Mouse (Mus musculus) embryonic facial prominence, embryonic 13.5 days (tissue): Measurements from ENCODE around the gene Olfr437. TPM values are rescaled to one million over a fixed set of nuclear protein-coding genes. Genes with fewer than 3 reads are reported as not detected.
"Not testable (repeated sequence)": the region's sequence is repeated elsewhere in the genome, so short reads cannot be mapped to it uniquely, and the experiment has no call there.

Source experiments
- ATAC-seq: fragments of 200-750 bp; cut with Nextera tagmentation; 2 replicates; pipeline ENCODE4 v1.8.0; 2017; ENCODE audit warnings: low read depth; ENCODE audit not compliant: insufficient number of reproducible peaks, insufficient read depth, low FRiP score, low TSS enrichment
- H3K27ac ChIP-seq: fragments of 300-500 bp; sonication (generic); 2 replicates; pipeline ENCODE4 v1.5.1; 2015; ENCODE audit warnings: moderate library complexity, mild to moderate bottlenecking, inconsistent platforms
- H3K27me3 ChIP-seq: fragments of 300-500 bp; sonication (generic); 2 replicates; pipeline ENCODE4 v1.6.1; 2015; ENCODE audit warnings: mild to moderate bottlenecking, inconsistent platforms
- H3K36me3 ChIP-seq: fragments of 300-500 bp; sonication (generic); 2 replicates; pipeline ENCODE4 v1.6.1; 2015; ENCODE audit warnings: mild to moderate bottlenecking, inconsistent platforms
- H3K4me1 ChIP-seq: fragments of 300-500 bp; sonication (generic); 2 replicates; pipeline ENCODE4 v1.6.1; 2015; ENCODE audit warnings: inconsistent platforms
- H3K4me2 ChIP-seq: fragments of 300-500 bp; sonication (generic); 2 replicates; pipeline ENCODE4 v1.6.1; 2015; ENCODE audit warnings: moderate library complexity, mild to moderate bottlenecking, inconsistent platforms
- H3K4me3 ChIP-seq: fragments of 300-500 bp; sonication (generic); 2 replicates; pipeline ENCODE4 v1.5.1; 2015; ENCODE audit warnings: mild to moderate bottlenecking, inconsistent platforms
- H3K9ac ChIP-seq: fragments of 300-500 bp; sonication (generic); 2 replicates; pipeline ENCODE4 v1.6.1; 2015; ENCODE audit warnings: mild to moderate bottlenecking, inconsistent platforms
- H3K9me3 ChIP-seq: fragments of 300-500 bp; sonication (generic); 2 replicates; pipeline ENCODE4 v1.6.1; 2016; ENCODE audit warnings: inconsistent platforms
- WGBS: fragments of 180-500 bp; shearing (Covaris S2); methylation state at CpG from one replicate; pipeline ENCODE4 v1.1.7; 2015; ENCODE audit warnings: mixed read lengths; 5-methylcytosine and 5-hydroxymethylcytosine counted together
- polyA plus RNA-seq: library from polyadenylated mRNA; unstranded; fragments of >200 nt; fragmentation: Nextera tagmentation; extraction: Ambion mirVana; gene quantifications from 2 replicates; pipeline ENCODE4 v1.2.1, GENCODE M21; 2015

Olfr437 gene
- not detected in 2 replicates for polyA plus RNA-seq

- Histone ChIP-seq H3K36me3 (no peaks in the 10 kb centered on the region), H3K4me2 (no peak within 1 kb of the TSS), H3K27me3 (no peaks in the 10 kb centered on the region), H3K9me3 (no peaks in the 10 kb centered on the region), H3K27ac (no peak within 1 kb of the TSS), H3K4me1 (no peaks in the 10 kb centered on the region), H3K9ac (no peak within 1 kb of the TSS), H3K4me3 (no peak within 1 kb of the TSS)
- 66% methylated on average over 3 of the region's 3 CpGs for WGBS
- ATAC-seq = no peak
Observed at GRCm38 (mm10) chr6:43162982-43163381, at the start of gene Olfr437. Gene Olfr437, plus strand, starts transcription at chr6:43163282.

- H3K4me1 ChIP-seq, H3K36me3 ChIP-seq, H3K9ac ChIP-seq, H3K27ac ChIP-seq, H3K9me3 ChIP-seq, H3K4me2 ChIP-seq, H3K27me3 ChIP-seq, H3K4me3 ChIP-seq, ATAC-seq: not testable (repeated sequence)
- 83% methylated on average over 2 of the region's 2 CpGs for WGBS
Observed at GRCm38 (mm10) chr6:43146267-43146666, 16.8 kb upstream of the Olfr437 start, which contains the start of gene Olfr237-ps1. Gene Olfr237-ps1, plus strand, starts transcription at chr6:43146567.

GRCm38 (mm10) chr6:43159502-43159901 lies 3.6 kb upstream of the Olfr437 start:
- Histone ChIP-seq H3K4me3 (no peak overlapping the region), H3K4me2 (no peak overlapping the region), H3K27me3 (no peaks in the 10 kb centered on the region), H3K27ac (no peak overlapping the region), H3K36me3 (no peaks in the 10 kb centered on the region), H3K9ac (no peak overlapping the region), H3K9me3 (no peaks in the 10 kb centered on the region), H3K4me1 (no peaks in the 10 kb centered on the region)
- ATAC-seq = no peak
- WGBS = 56% methylated on average over 1 of the region's 1 CpGs

- H3K27me3 ChIP-seq = no peaks in the 10 kb centered on the region
- no peak overlapping the region for H3K4me2 ChIP-seq
- H3K36me3 ChIP-seq = no peaks in the 10 kb centered on the region
- WGBS = 92% methylated on average over 4 of the region's 4 CpGs
- no peak overlapping the region for H3K9ac ChIP-seq
- no peak for ATAC-seq
- no peak overlapping the region for H3K4me3 ChIP-seq
- no peak overlapping the region for H3K27ac ChIP-seq
- no peaks in the 10 kb centered on the region for H3K4me1 ChIP-seq
- no peaks in the 10 kb centered on the region for H3K9me3 ChIP-seq
Observed at GRCm38 (mm10) chr6:43167246-43167645, 4.2 kb downstream of the Olfr437 start.

GRCm38 (mm10) chr6:43171840-43172239 lies 8.8 kb downstream of the Olfr437 start, which contains the start of gene Olfr13:
Gene Olfr13, plus strand, starts transcription at chr6:43172140.
- ATAC-seq = no peak
- Histone ChIP-seq H3K4me2 (no peak within 1 kb of the TSS), H3K9me3 (no peaks in the 10 kb centered on the region), H3K9ac (no peak within 1 kb of the TSS), H3K27ac (no peak within 1 kb of the TSS), H3K36me3 (no peaks in the 10 kb centered on the region), H3K4me3 (no peak within 1 kb of the TSS), H3K27me3 (no peaks in the 10 kb centered on the region), H3K4me1 (no peaks in the 10 kb centered on the region)
- WGBS = 75% methylated on average over 4 of the region's 4 CpGs

- Histone ChIP-seq H3K27ac (no peak overlapping the region), H3K4me1 (no peaks in the 10 kb centered on the region), H3K9me3 (no peaks in the 10 kb centered on the region), H3K27me3 (no peaks in the 10 kb centered on the region), H3K36me3 (no peaks in the 10 kb centered on the region), H3K9ac (no peak overlapping the region), H3K4me2 (no peak overlapping the region), H3K4me3 (no peak overlapping the region)
- no peak for ATAC-seq
- 70% methylated on average over 1 of the region's 1 CpGs for WGBS
Observed at GRCm38 (mm10) chr6:43178129-43178528, 15.0 kb downstream of the Olfr437 start.

- Histone ChIP-seq H3K36me3 (no peaks in the 10 kb centered on the region), H3K27ac (no peak overlapping the region), H3K4me1 (no peaks in the 10 kb centered on the region), H3K4me3 (no peak overlapping the region), H3K9me3 (no peaks in the 10 kb centered on the region), H3K9ac (no peak overlapping the region), H3K27me3 (no peaks in the 10 kb centered on the region), H3K4me2 (no peak overlapping the region)
- no peak for ATAC-seq
- 60% methylated on average over 6 of the region's 6 CpGs for WGBS
Observed at GRCm38 (mm10) chr6:43178584-43179501, 15.8 kb downstream of the Olfr437 start.

GRCm38 (mm10) chr6:43190986-43191385 lies 27.9 kb downstream of the Olfr437 start:
- Histone ChIP-seq H3K4me3 (no peak overlapping the region), H3K9ac (no peak overlapping the region), H3K4me1 (no peaks in the 10 kb centered on the region), H3K9me3 (no peaks in the 10 kb centered on the region), H3K4me2 (no peak overlapping the region), H3K27ac (no peak overlapping the region), H3K27me3 (no peaks in the 10 kb centered on the region), H3K36me3 (no peaks in the 10 kb centered on the region)
- WGBS = 64% methylated on average over 3 of the region's 3 CpGs
- no peak for ATAC-seq

- Histone ChIP-seq H3K9ac (no peak within 1 kb of the TSS), H3K4me3 (no peak within 1 kb of the TSS), H3K4me2 (no peak within 1 kb of the TSS), H3K27ac (no peak within 1 kb of the TSS), H3K4me1 (no peaks in the 10 kb centered on the region), H3K27me3 (no peaks in the 10 kb centered on the region), H3K9me3 (no peaks in the 10 kb centered on the region), H3K36me3 (no peaks in the 10 kb centered on the region)
- no peak for ATAC-seq
Observed at GRCm38 (mm10) chr6:43196781-43197180, 33.7 kb downstream of the Olfr437 start, which contains the start of gene Olfr435. Gene Olfr435, plus strand, starts transcription at chr6:43197146.

GRCm38 (mm10) chr6:43198094-43198493 lies 35.0 kb downstream of the Olfr437 start:
- no peaks in the 10 kb centered on the region for H3K36me3 ChIP-seq
- H3K9ac ChIP-seq = no peak overlapping the region
- H3K27me3 ChIP-seq = no peaks in the 10 kb centered on the region
- H3K4me2 ChIP-seq = no peak overlapping the region
- no peak overlapping the region for H3K4me3 ChIP-seq
- H3K4me1 ChIP-seq = no peaks in the 10 kb centered on the region
- no peaks in the 10 kb centered on the region for H3K9me3 ChIP-seq
- no peak for ATAC-seq
- no peak overlapping the region for H3K27ac ChIP-seq
- 82% methylated on average over 3 of the region's 3 CpGs for WGBS

- Histone ChIP-seq H3K4me2 (no peak overlapping the region), H3K9me3 (no peaks in the 10 kb centered on the region), H3K9ac (no peak overlapping the region), H3K27me3 (no peaks in the 10 kb centered on the region), H3K4me1 (no peaks in the 10 kb centered on the region), H3K4me3 (no peak overlapping the region), H3K36me3 (no peaks in the 10 kb centered on the region), H3K27ac (no peak overlapping the region)
- ATAC-seq = no peak
Observed at GRCm38 (mm10) chr6:43202786-43203185, 39.7 kb downstream of the Olfr437 start.

- ATAC-seq = no peak
- no peaks in the 10 kb centered on the region for H3K9me3 ChIP-seq
- no peak overlapping the region for H3K4me2 ChIP-seq
- no peak overlapping the region for H3K4me3 ChIP-seq
- no peaks in the 10 kb centered on the region for H3K27me3 ChIP-seq
- H3K9ac ChIP-seq = no peak overlapping the region
- H3K4me1 ChIP-seq = no peaks in the 10 kb centered on the region
- H3K36me3 ChIP-seq = no peaks in the 10 kb centered on the region
- no peak overlapping the region for H3K27ac ChIP-seq
- 45% methylated on average over 2 of the region's 2 CpGs for WGBS
Observed at GRCm38 (mm10) chr6:43205355-43205754, 42.3 kb downstream of the Olfr437 start.
